Mouse (Mus musculus) E14TG2a.4 (cell line): ENCODE measurements around the gene Snrpe.

Experiments
- CTCF ChIP-seq: conservative IDR thresholded peaks from 2 replicates; pipeline ENCODE4 v1.5.1; 2014; ENCODE audit warnings: low read length
- NANOG ChIP-seq: IDR thresholded peaks from 2 replicates; pipeline ENCODE4 v1.6.1; 2014; ENCODE audit warnings: borderline replicate concordance, low read length, mixed read lengths

- no peak for TF ChIP-seq CTCF
- no peak for TF ChIP-seq NANOG
Observed at GRCm38 (mm10) chr1:133596298-133597007, 13.6 kb downstream of the Snrpe start.
